Mouse (Mus musculus): ENCODE measurements around the gene Dynlt1b.
"Not testable (repeated sequence)": the region's sequence is repeated elsewhere in the genome, so short reads cannot be mapped to it uniquely, and the experiment has no call there.

Dynlt1b gene

GRCm38 (mm10) chr17:6422805-6423204 lies 7.1 kb upstream of the Dynlt1b start:
- not testable (repeated sequence) for DNase-seq (ENCODE audit: low spot score in 2 of 2)

- DNase-seq (ENCODE audit: low spot score in 2 of 2): not testable (repeated sequence)
Observed at GRCm38 (mm10) chr17:6424294-6424980, 5.5 kb upstream of the Dynlt1b start.

GRCm38 (mm10) chr17:6425325-6425724 lies 4.6 kb upstream of the Dynlt1b start:
- DNase-seq (ENCODE audit: low spot score in 2 of 2): not testable (repeated sequence)

- DNase-seq (ENCODE audit: low spot score in 2 of 2): not testable (repeated sequence)
Observed at GRCm38 (mm10) chr17:6426869-6427268, 3.0 kb upstream of the Dynlt1b start.

GRCm38 (mm10) chr17:6428926-6429325 lies 986 bp upstream of the Dynlt1b start:
- not testable (repeated sequence) for DNase-seq (ENCODE audit: low spot score in 2 of 2)

GRCm38 (mm10) chr17:6430410-6431001 lies 594 bp downstream of the Dynlt1b start:
- DNase-seq (ENCODE audit: low spot score in 2 of 2): not testable (repeated sequence)

GRCm38 (mm10) chr17:6432456-6432855 lies 2.5 kb downstream of the Dynlt1b start:
- DNase-seq (ENCODE audit: low spot score in 2 of 2): not testable (repeated sequence)

- DNase-seq (ENCODE audit: low spot score in 2 of 2): not testable (repeated sequence)
Observed at GRCm38 (mm10) chr17:6433691-6434090, 3.8 kb downstream of the Dynlt1b start.

- not testable (repeated sequence) for DNase-seq (ENCODE audit: low spot score in 2 of 2)
Observed at GRCm38 (mm10) chr17:6438080-6438479, 8.2 kb downstream of the Dynlt1b start.

GRCm38 (mm10) chr17:6439913-6440312 lies 10.0 kb downstream of the Dynlt1b start:
- not testable (repeated sequence) for DNase-seq (ENCODE audit: low spot score in 2 of 2)

- DNase-seq (ENCODE audit: low spot score in 2 of 2): not testable (repeated sequence)
Observed at GRCm38 (mm10) chr17:6440493-6441077, 10.7 kb downstream of the Dynlt1b start.

GRCm38 (mm10) chr17:6441254-6441653 lies 11.3 kb downstream of the Dynlt1b start:
- not testable (repeated sequence) for DNase-seq (ENCODE audit: low spot score in 2 of 2)

- not testable (repeated sequence) for DNase-seq (ENCODE audit: low spot score in 2 of 2)
Observed at GRCm38 (mm10) chr17:6442513-6442912, 12.6 kb downstream of the Dynlt1b start.

GRCm38 (mm10) chr17:6445794-6446587 lies 16.1 kb downstream of the Dynlt1b start:
- not testable (repeated sequence) for DNase-seq (ENCODE audit: low spot score in 2 of 2)

- DNase-seq (ENCODE audit: low spot score in 2 of 2): not testable (repeated sequence)
Observed at GRCm38 (mm10) chr17:6448293-6448692, 18.4 kb downstream of the Dynlt1b start.

GRCm38 (mm10) chr17:6449166-6449565 lies 19.3 kb downstream of the Dynlt1b start:
- not testable (repeated sequence) for DNase-seq (ENCODE audit: low spot score in 2 of 2)

GRCm38 (mm10) chr17:6451205-6451604 lies 21.3 kb downstream of the Dynlt1b start:
- DNase-seq (ENCODE audit: low spot score in 2 of 2): not testable (repeated sequence)

- not testable (repeated sequence) for DNase-seq (ENCODE audit: low spot score in 2 of 2)
Observed at GRCm38 (mm10) chr17:6452689-6453088, 22.8 kb downstream of the Dynlt1b start.

- DNase-seq (ENCODE audit: low spot score in 2 of 2): not testable (repeated sequence)
Observed at GRCm38 (mm10) chr17:6454703-6455102, 24.8 kb downstream of the Dynlt1b start.

- not testable (repeated sequence) for DNase-seq (ENCODE audit: low spot score in 2 of 2)
Observed at GRCm38 (mm10) chr17:6455883-6456282, 26.0 kb downstream of the Dynlt1b start.

- not testable (repeated sequence) for DNase-seq (ENCODE audit: low spot score in 2 of 2)
Observed at GRCm38 (mm10) chr17:6456614-6457402, 26.9 kb downstream of the Dynlt1b start.
